Mouse (Mus musculus): ENCODE measurements around the gene Sec31a.

DNA sequence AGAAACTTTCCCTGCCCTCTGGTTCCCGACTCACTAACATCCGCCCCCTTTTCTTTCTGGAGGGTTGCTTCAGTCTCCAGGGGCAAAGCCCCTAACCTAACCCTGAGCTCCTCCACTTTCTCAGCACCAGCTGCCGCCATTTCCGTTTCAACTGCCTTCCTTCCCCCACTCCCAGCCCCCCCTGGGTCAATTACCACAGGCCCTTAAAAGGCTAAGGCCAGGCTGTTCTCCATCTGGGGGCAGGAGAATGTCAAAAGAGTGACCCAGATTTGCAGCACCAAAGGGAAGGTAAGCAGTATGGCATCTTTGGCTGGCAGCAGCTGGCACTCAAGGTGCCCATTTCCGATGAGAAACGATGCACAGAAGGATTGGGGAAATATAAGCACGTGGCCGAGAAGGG lies 57.7 kb downstream of the Sec31a start:
- TF ChIP-seq CTCF (conservative IDR thresholded peaks at IDR 0.05; ENCODE audit: insufficient read depth, insufficient read length, low read depth, low read length) (no peak), POLR2A (IDR thresholded peaks at IDR 0.05; ENCODE audit: low read depth, low read length) (no peak)

Measured in kidney, adult 2 months (tissue).